Mouse (Mus musculus): ENCODE data around the gene Pfdn6. TPM values are rescaled to one million over a fixed set of nuclear protein-coding genes. Genes with fewer than 3 reads are reported as not detected.

The Pfdn6 gene
- 96.2 and 102 TPM in 2 replicates for total RNA-seq (2021)
- long read RNA-seq, experiment 1, transcript Pfdn6-201 (4 exons, 807 nt): major isoform, 42 of 49 reads
- long read RNA-seq, experiment 1, partial matches to known transcripts: 1 of 49 reads
- long read RNA-seq, experiment 1, other reads (novel, unspliced or antisense): 4 of 49 reads
- long read RNA-seq, experiment 2, transcript Pfdn6-201 (4 exons, 807 nt): major isoform, 32 of 38 reads
- long read RNA-seq, experiment 2, partial matches to known transcripts: 3 of 38 reads
- long read RNA-seq, experiment 2, other reads (novel, unspliced or antisense): 0 of 38 reads

- peak; percentile 92 for DNase-seq
These were observed at the start of gene Pfdn6, which contains the start of gene Wdr46 for GRCm38 (mm10) chr17:33940206-33940805. Gene Pfdn6, minus strand, starts transcription at chr17:33940343. Gene Wdr46, plus strand, starts transcription at chr17:33940660.

GRCm38 (mm10) chr17:33982136-33982535 is 42.0 kb upstream of the Pfdn6 start:
- peak; percentile 73 for DNase-seq

- peak; percentile 89 for DNase-seq
These were observed 41.2 kb upstream of the Pfdn6 start for GRCm38 (mm10) chr17:33981192-33981909.

GRCm38 (mm10) chr17:33980181-33981035 is 40.3 kb upstream of the Pfdn6 start:
- DNase-seq: no peak

GRCm38 (mm10) chr17:33979512-33980050 is 39.4 kb upstream of the Pfdn6 start:
- DNase-seq: no peak

- peak; percentile 89 for DNase-seq
These were observed 38.5 kb upstream of the Pfdn6 start for GRCm38 (mm10) chr17:33978631-33979031.

- DNase-seq: no peak
These were observed 37.9 kb upstream of the Pfdn6 start for GRCm38 (mm10) chr17:33977861-33978557.

- DNase-seq: no peak
These were observed 33.4 kb upstream of the Pfdn6 start for GRCm38 (mm10) chr17:33973572-33973971.

GRCm38 (mm10) chr17:33972691-33973090 is 32.5 kb upstream of the Pfdn6 start:
- peak; percentile 52 for DNase-seq

- no peak for DNase-seq
These were observed 29.3 kb upstream of the Pfdn6 start for GRCm38 (mm10) chr17:33969394-33969793.

- DNase-seq: peak; percentile 62
These were observed 28.8 kb upstream of the Pfdn6 start for GRCm38 (mm10) chr17:33968927-33969326.

- DNase-seq: peak; percentile 83
These were observed 28.3 kb upstream of the Pfdn6 start for GRCm38 (mm10) chr17:33968489-33968888.

- DNase-seq: peak; percentile 61
These were observed 25.9 kb upstream of the Pfdn6 start for GRCm38 (mm10) chr17:33965846-33966550.

GRCm38 (mm10) chr17:33965082-33965845 is 25.1 kb upstream of the Pfdn6 start:
- no peak for DNase-seq

- DNase-seq: no peak
These were observed 22.7 kb upstream of the Pfdn6 start for GRCm38 (mm10) chr17:33962876-33963275.

GRCm38 (mm10) chr17:33959948-33960347 is 19.8 kb upstream of the Pfdn6 start:
- DNase-seq: no peak

GRCm38 (mm10) chr17:33959135-33959534 is 19.0 kb upstream of the Pfdn6 start:
- no peak for DNase-seq

GRCm38 (mm10) chr17:33958451-33958850 is 18.3 kb upstream of the Pfdn6 start:
- DNase-seq: no peak

GRCm38 (mm10) chr17:33957493-33957892 is 17.4 kb upstream of the Pfdn6 start:
- no peak for DNase-seq

GRCm38 (mm10) chr17:33956336-33956735 is 16.2 kb upstream of the Pfdn6 start:
- DNase-seq: no peak
